Mouse (Mus musculus) A20 (cell line): ENCODE measurements at regions not wholly inside any gene's neighbourhood (a gene's known extent, or its start where the extent isn't known, plus 50 kb on each side); places are given as distances from the start of the nearest gene placed in this dataset.
"Not testable (repeated sequence)": the region's sequence is repeated elsewhere in the genome, so short reads cannot be mapped to it uniquely, and the experiment has no call there.

ENCODE experiments used
- DNase-seq: peaks from one replicate; pipeline ENCODE4 v3.0.0-alpha.2; 2011; ENCODE audit warnings: low read depth, low spot score

DNA sequence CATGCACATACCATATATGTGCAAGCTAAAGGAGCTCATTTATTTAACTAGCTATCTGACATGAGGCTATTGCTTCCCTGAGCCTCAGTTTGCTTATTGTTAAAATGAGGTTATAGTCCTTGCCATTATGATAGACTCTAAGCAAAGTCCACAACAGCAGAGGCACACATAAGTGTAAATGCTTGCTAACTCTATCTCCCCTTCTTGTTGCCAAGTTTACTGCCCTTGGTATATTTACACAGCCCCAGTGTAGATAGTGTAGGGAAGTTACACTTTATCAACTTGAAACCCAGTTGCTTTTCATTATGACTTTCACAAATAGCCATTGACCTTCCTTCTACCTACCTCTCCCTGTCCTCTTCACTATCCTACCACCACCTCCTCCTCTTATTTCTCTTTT lies 782.6 kb upstream of the Agtr1b start:
- DNase-seq, result no peak

DNA sequence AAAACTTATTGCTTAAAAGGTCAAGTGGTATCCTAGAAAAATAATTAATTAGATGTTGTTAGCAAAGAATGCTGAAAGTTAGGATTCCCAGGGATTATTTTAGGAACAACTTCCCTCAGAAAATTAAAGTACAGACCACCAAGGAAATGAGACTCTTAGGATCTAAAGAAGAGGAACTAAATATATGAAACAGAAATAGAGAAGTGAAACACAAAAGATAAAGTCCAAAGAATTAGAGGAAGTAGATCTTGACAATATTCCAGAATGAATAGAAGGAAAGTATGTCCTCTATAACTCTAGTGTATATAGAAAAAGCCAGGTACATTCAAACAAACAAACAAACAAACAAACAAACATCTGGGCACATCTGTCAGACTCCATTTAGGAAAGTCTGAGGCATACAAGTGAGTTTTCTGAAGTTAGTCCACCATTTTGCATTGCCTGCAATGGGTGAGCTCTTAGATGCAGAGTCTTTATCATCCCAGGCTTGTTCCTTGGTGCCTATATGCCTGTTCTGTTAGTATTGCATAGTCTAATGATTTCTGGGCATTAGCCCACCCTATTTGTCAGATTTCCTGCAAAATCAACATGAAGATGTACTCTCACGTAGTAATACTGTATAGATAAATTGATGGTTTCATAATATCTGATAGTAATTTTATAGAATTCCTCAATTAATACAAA lies 762.0 kb upstream of the Agtr1b start:
- peak; percentile 57 for DNase-seq

DNA sequence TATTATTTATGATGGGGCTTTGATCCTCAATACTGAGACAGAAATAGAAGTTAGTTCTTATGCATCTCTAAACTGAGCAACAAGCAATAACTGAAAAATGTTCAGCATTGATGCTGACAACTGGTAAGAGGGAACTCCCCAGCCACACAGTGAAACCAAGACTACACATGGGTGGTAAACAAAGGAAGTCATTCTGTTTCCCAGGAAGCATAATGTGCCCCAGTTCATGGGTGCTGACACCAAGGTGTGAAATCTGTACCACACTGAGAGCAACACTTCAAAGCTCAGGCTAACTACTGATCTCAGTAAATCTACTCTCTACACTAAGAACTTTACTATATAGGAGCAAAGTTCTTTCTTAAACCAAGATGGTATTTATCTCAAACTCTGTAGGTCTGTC lies 759.2 kb upstream of the Agtr1b start:
- DNase-seq, result no peak

DNA sequence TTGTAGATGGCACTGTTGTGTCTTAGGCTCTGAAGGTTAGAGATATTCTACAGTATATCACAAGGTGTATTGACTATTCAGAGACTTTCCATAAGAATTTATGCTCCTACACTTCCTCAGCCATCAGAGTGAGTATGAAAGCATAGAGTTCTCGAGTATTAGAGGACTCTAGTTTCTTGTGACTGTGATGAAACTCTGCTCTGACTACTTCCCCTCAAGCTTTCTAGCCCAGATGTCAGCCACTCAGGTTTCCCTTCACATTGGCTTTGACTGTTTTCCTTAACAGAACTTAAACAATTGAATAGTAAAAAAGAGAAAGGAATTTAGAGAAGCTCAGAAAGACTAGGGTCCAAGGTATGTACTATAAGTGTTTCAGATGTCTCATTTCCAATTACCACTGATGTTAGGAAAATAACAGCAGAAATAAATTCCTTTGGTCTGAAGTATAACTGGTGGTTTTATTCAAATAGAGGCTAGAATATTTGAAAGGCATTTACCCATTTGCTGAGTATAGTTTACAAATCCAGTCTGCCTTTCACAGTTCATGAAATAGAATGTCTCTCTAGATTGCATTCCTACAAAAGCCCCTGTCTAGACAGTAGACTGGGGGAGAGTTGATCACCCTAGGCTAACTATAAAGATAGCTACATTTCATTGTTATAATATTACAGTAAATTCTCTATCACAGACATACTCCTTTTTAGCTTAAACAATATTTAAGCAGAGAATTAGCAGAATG lies 751.4 kb upstream of the Agtr1b start:
- no peak for DNase-seq

GRCm38 (mm10) chr3:21111735-21112518 lies 745.0 kb upstream of the Agtr1b start:
- DNase-seq, result no peak

DNA sequence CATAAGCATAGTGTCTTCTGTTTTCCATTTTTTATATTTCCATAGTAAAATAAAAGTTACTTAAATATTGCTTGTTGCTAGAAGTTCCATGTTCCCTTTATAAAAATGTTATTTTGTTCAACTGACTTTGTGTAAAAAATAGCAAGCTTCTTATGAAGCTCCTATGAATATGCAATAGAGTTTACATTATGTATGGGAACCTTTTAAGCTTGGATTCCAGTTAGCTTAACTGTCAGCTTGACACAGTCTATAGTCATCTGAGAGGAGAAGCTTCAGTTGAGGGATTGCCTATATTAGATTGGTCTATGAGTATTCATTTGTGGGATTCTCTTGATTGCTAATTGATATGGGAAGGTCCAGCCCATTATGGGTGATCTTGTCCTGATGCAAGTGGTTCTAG lies 723.2 kb upstream of the Agtr1b start:
- no peak for DNase-seq

DNA sequence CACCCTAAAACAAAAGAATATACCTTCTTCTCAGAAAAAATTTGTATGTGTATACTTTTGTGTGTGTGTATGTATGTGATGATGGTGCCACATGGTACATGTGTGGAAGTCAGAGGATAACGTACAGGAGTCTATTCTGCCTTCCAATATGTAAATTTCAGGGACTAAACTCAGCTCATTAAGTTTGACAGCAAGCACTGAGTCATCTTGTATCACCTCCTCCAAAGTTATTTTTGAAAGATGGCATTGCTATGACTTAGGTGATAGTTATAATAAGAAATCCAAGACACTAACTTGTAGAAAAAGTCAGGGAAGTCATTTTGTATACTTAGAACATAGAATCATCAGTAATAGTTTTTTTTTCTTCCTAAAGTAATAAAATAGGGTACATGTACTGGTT lies 719.4 kb upstream of the Agtr1b start:
- DNase-seq, result no peak

- DNase-seq, result no peak
Measured at GRCm38 (mm10) chr3:21077548-21077947, 710.6 kb upstream of the Agtr1b start.

DNA sequence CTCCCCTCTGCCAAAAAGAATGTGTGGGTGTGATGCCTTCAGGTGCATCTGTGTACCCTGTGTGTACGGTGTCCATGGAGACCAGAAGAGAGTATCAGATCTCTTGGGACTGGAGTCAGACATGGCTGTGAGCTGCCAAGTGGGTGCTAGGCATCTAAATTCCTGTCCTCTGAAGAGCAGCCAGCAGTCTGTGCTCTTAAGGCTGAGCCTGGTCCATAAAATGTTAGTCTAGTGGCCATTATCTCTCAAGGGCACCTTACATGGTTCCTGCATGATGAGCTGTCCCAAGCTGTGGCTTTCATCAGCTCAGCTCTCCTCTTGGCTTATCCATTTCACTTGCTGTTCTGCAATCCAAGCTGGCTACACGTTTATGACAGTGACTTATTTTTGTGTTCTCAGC lies 686.4 kb upstream of the Agtr1b start:
- not testable (repeated sequence) for DNase-seq

DNA sequence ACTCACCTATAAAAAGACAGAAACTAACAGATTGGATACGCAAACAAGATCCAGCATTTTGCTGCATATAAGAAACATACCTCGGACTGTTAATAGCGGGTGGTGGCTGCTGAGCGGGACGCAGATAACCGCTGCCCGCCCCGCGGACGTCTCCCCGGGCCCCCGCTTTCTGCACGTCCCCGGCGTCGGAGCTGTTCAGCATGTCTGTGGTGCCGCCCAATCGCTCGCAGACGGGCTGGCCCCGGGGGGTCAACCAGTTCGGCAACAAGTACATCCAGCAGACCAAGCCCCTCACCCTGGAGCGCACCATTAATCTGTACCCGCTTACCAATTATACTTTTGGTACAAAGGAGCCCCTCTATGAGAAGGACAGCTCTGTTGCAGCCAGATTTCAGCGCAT lies 682.4 kb upstream of the Agtr1b start:
- DNase-seq, result not testable (repeated sequence)

- DNase-seq, result no peak
Measured at GRCm38 (mm10) chr3:21045981-21046380, 679.0 kb upstream of the Agtr1b start.

- DNase-seq, result no peak
Measured at GRCm38 (mm10) chr3:21025876-21026275, 658.9 kb upstream of the Agtr1b start.

DNA sequence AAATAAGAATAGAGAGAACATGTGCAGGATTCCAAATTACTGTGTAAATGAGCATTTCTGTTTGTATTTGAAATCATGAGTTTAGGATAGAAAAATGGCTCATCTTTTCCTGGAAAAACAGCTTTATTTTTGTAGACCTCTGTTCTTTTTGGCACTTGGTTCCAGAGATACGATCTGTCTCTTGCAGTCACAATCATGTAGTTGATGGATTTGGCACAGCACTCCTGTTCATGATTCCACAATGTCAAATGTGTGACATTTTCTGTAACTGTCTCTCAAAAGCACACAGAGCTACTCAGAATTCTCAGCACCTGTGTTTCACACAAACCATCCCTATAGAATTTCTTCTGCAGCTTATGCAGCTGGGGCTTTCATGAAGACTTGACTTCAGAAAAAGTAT lies 654.0 kb upstream of the Agtr1b start:
- no peak for DNase-seq

DNA sequence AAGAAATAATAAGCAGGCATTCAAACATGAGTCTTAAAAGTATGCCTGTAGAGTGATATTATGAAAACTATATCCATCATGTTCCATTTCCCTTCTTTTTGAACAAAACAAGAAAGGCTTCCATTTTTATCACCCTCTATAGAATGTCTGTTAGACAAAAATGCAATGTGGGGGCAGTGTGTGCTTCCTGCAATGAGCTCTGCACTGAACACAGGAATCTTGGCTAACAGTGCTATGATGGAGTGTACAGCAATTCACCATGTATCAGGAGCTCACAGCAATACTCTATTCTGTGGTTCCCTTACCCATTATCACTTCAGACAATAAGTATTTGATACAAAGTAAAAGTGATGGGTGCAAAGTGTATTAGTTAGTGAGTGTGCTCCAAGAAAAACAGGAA lies 653.3 kb upstream of the Agtr1b start:
- DNase-seq, result no peak

DNA sequence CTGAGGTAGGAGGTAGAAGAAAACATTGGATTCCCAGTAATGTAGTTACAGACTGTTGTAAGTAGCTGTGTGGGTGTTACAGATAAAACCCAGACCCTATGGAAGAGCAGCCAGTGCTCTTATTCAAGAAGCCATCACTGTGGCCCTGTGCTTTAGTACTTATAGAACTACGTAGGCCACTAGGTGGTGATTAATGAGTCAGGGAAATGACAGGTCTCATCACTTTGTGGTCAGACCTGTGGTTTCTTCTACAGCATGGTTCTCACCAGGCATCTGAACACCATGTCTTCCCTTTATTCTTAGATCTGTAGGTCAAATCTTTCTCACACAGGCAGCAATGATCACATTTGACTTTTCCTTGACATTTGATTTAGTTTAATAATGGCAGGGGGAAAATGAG lies 642.7 kb upstream of the Agtr1b start:
- no peak for DNase-seq

- DNase-seq, result no peak
Measured at GRCm38 (mm10) chr3:20998295-20998694, 631.3 kb upstream of the Agtr1b start.

DNA sequence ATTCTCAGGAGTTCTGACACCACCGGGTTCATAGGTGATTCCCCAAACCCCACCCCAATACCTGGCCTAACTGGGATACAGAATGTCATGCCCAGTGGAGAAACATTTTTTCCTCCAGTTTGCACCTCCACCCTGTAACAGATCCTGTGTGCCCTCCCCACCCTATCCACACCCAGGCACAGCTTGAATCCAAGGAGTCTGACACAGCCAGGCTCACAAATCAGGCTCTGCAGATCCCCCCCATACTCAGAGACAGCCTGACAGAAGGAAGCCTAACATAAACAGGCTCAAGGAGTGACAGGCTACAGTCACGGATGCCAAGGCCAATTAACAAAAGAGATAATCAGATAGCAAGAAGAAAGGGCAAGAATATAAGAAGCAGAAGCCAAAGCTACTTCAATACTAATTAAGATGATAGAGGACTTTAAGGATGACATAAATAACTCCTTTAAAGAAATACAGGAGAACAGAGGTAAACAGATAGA lies 622.6 kb upstream of the Agtr1b start:
- DNase-seq, result no peak

DNA sequence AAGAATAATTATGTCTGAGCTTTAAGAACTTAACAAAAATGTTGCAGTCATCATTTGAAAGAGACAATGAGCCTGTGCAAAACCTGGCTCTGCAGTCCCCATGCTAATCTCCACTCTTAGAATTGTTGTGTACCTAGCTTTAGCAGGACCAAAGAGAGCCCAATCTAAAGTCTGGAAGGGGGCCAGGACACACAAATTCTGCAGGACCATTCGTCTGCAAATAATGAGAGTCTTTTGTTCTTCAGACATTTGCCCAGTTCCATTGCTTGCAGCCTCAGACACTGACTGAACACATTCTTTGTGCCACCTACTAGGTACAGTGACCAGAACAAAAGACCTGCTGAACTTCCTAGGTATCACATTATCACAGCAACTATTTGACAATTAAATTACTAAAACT lies 620.0 kb upstream of the Agtr1b start:
- DNase-seq, result no peak

DNA sequence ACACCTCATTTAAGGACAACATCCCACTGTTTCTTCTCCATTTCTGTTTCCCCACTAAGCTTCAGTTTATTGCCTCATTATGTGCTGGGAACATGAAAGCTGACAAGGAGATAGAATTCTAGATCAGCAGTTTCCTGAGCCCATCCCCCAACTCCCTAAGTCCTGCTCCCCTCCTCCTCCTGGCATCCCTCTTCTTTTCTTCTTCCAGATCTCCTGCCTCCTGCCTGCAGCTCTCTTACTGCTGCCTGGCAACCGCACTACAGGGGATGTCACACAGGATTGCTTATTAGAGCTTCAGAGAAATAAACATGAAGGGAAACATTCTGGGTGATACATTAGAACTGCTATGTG lies 619.4 kb upstream of the Agtr1b start:
- DNase-seq, result no peak

- DNase-seq, result no peak
Measured at GRCm38 (mm10) chr3:20985682-20986376, 618.9 kb upstream of the Agtr1b start.

DNA sequence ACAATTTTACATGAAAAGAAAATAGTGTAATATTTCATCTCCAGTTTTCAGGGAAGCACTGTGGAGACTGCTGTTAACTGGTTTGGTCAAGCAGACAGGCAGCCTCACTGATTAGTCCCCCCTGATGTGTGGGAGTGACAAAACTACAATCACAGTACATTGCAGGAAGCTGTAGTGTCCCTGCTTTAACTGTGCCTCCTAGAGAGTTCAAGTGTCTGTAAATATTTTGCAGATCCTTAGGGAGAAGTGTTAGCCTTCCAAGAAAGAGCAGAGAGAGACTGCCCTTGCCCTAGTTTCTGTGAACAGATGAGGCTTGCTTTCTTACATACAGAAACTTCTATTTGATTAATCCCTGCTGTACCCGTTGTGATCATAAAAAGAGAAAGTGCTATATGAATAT lies 617.2 kb upstream of the Agtr1b start:
- DNase-seq, result no peak

GRCm38 (mm10) chr3:20973077-20973476 lies 606.1 kb upstream of the Agtr1b start:
- peak; percentile 3 for DNase-seq
